Mouse (Mus musculus): ENCODE results near the gene Dhx29. TPM values are rescaled to one million over a fixed set of nuclear protein-coding genes. Genes with fewer than 3 reads are reported as not detected.
A peak's percentile ranks its signal among the peaks of the same experiment; 100 is the strongest.

The Dhx29 gene
- polyA plus RNA-seq, 1 experiment from 2014 or later, result 36.6 TPM

- ATAC-seq (ENCODE audit: low FRiP score, low read depth), result no peak
- peak overlapping the region; percentile 84 for H3K4me2 ChIP-seq (replicated peaks)
Observed at GRCm38 (mm10) chr13:112988866-112989265, 61.6 kb downstream of the Dhx29 start.

DNA sequence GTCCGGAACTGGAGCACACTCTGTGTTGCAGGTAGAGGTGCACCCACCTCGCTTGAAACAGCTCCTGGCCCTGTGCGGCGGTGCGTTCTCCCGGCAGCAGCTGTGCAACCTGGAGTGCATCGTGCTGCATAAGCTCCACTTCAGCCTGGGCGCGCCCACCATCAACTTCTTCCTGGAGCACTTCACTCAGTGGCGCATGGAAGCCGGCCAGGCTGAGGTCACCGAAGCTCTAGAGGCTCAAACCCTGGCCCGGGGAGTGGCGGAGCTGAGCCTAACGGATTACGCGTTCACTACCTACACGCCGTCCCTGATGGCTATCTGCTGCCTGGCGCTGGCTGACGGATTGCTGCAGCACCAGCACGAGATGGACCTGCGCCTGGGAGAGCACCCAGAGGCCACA is 62.3 kb downstream of the Dhx29 start:
- Histone ChIP-seq H3K9me3 (no peaks in the 10 kb centered on the region), H3K9ac (no peak overlapping the region), H3K27me3 (replicated peaks) (peaks cover 86% of the 10 kb centered on the region), H3K4me3 (no peak overlapping the region), H3K27ac (no peak overlapping the region), H3K4me2 (replicated peaks) (peak overlapping the region; percentile 25; the same call in 1 of the 2 replicates), H3K36me3 (no peaks in the 10 kb centered on the region), H3K4me1 (peaks cover 45% of the 10 kb centered on the region)
- no peak for ATAC-seq (ENCODE audit: low FRiP score, low read depth)
- under 1% methylated on average over 23 of the region's 23 CpGs for WGBS

More at GRCm38 (mm10) chr13:112988866-112989265, 61.6 kb downstream of the Dhx29 start:
- H3K27me3 ChIP-seq (replicated peaks), result peaks cover 85% of the 10 kb centered on the region
- under 1% methylated on average over 19 of the region's 19 CpGs for WGBS
- no peak overlapping the region for H3K4me3 ChIP-seq
- H3K9me3 ChIP-seq, result no peaks in the 10 kb centered on the region
- no peak overlapping the region for H3K9ac ChIP-seq
- H3K36me3 ChIP-seq, result no peaks in the 10 kb centered on the region
- no peak overlapping the region for H3K27ac ChIP-seq
- peaks cover 41% of the 10 kb centered on the region for H3K4me1 ChIP-seq

GRCm38 (mm10) chr13:112990346-112990745 is 63.1 kb downstream of the Dhx29 start:
- H3K9me3 ChIP-seq, result no peaks in the 10 kb centered on the region
- ATAC-seq (ENCODE audit: low FRiP score, low read depth), result no peak
- H3K36me3 ChIP-seq, result no peaks in the 10 kb centered on the region
- H3K27ac ChIP-seq, result no peak overlapping the region
- H3K4me3 ChIP-seq, result no peak overlapping the region
- no peak overlapping the region for H3K4me2 ChIP-seq (replicated peaks)
- WGBS, result 6% methylated on average over 4 of the region's 4 CpGs
- H3K4me1 ChIP-seq, result peaks cover 45% of the 10 kb centered on the region
- H3K27me3 ChIP-seq (replicated peaks), result peaks cover 93% of the 10 kb centered on the region
- no peak overlapping the region for H3K9ac ChIP-seq

DNA sequence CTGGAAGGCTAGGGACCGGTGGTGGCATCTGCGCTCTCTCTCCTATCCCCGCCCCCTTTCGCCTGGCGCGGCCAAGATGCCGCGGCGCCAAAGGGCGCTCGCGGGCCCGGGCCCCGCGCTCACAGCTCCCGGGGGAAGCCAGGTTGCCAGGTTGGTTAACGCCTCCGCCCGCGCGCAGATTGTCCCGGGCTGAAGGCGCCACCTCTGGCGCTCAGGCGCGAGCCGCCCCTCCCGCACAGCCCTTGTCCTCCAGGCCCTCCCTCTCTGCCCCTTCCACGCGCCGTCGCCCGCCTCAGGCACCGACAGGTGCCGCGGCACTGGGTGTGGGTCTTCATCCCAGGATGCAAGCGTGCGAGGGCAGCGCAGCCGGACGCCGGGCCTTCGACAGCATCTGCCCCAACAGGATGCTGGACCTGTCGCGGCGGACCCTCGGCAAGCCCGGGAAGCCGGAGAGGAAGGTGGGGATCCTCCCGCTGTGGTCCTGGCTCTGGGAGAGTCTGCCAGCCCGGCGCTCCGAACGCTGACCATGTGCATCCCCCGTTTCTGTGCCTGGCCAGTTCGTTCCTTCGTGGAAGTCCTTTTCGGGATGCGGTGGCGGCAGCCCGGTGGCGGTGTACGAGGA is 66.4 kb downstream of the Dhx29 start, which contains the start of gene Mcidas:
Gene Mcidas (plus strand): TSS at position 315 of the 622 bp plus-strand sequence.
- 0% methylated on average over 63 of the region's 63 CpGs for WGBS
- Histone ChIP-seq H3K36me3 (no peaks in the 10 kb centered on the region), H3K4me1 (peaks cover 25% of the 10 kb centered on the region), H3K4me2 (replicated peaks) (peak within 1 kb of the TSS; percentile 81), H3K9ac (peak within 1 kb of the TSS; percentile 29; the same call in 1 of the 2 replicates), H3K27ac (no peak within 1 kb of the TSS), H3K27me3 (replicated peaks) (peaks cover 95% of the 10 kb centered on the region), H3K9me3 (no peaks in the 10 kb centered on the region), H3K4me3 (peak within 1 kb of the TSS; percentile 42)
- peak; percentile 50; the same call in 1 of the 2 replicates for ATAC-seq (ENCODE audit: low FRiP score, low read depth)

GRCm38 (mm10) chr13:112994191-112994590 is 66.9 kb downstream of the Dhx29 start:
- peak overlapping the region; percentile 81 for H3K4me2 ChIP-seq (replicated peaks)
- peaks cover 25% of the 10 kb centered on the region for H3K4me1 ChIP-seq
- no peaks in the 10 kb centered on the region for H3K36me3 ChIP-seq
- under 1% methylated on average over 25 of the region's 25 CpGs for WGBS
- peak overlapping the region; percentile 29; the same call in 1 of the 2 replicates for H3K9ac ChIP-seq
- H3K27me3 ChIP-seq (replicated peaks), result peaks cover 95% of the 10 kb centered on the region
- H3K4me3 ChIP-seq, result peak overlapping the region; percentile 42
- H3K9me3 ChIP-seq, result no peaks in the 10 kb centered on the region
- peak; percentile 62 for ATAC-seq (ENCODE audit: low FRiP score, low read depth)
- H3K27ac ChIP-seq, result no peak overlapping the region

- Histone ChIP-seq H3K4me1 (peaks cover 20% of the 10 kb centered on the region), H3K9me3 (no peaks in the 10 kb centered on the region), H3K4me3 (no peak overlapping the region), H3K4me2 (replicated peaks) (no peak overlapping the region), H3K27ac (no peak overlapping the region), H3K36me3 (no peaks in the 10 kb centered on the region), H3K27me3 (replicated peaks) (peaks cover 89% of the 10 kb centered on the region), H3K9ac (no peak overlapping the region)
- 68% methylated on average over 4 of the region's 4 CpGs for WGBS
- no peak for ATAC-seq (ENCODE audit: low FRiP score, low read depth)
Observed at GRCm38 (mm10) chr13:112996407-112996806, 69.2 kb downstream of the Dhx29 start.

- Histone ChIP-seq H3K4me2 (replicated peaks) (no peak overlapping the region), H3K9ac (no peak overlapping the region), H3K9me3 (no peaks in the 10 kb centered on the region), H3K36me3 (no peaks in the 10 kb centered on the region), H3K4me1 (peaks cover 20% of the 10 kb centered on the region), H3K27ac (no peak overlapping the region), H3K27me3 (replicated peaks) (peaks cover 88% of the 10 kb centered on the region), H3K4me3 (no peak overlapping the region)
- WGBS, result 70% methylated on average over 6 of the region's 6 CpGs
- no peak for ATAC-seq (ENCODE audit: low FRiP score, low read depth)
Observed at GRCm38 (mm10) chr13:112997369-112997768, 70.1 kb downstream of the Dhx29 start.

DNA sequence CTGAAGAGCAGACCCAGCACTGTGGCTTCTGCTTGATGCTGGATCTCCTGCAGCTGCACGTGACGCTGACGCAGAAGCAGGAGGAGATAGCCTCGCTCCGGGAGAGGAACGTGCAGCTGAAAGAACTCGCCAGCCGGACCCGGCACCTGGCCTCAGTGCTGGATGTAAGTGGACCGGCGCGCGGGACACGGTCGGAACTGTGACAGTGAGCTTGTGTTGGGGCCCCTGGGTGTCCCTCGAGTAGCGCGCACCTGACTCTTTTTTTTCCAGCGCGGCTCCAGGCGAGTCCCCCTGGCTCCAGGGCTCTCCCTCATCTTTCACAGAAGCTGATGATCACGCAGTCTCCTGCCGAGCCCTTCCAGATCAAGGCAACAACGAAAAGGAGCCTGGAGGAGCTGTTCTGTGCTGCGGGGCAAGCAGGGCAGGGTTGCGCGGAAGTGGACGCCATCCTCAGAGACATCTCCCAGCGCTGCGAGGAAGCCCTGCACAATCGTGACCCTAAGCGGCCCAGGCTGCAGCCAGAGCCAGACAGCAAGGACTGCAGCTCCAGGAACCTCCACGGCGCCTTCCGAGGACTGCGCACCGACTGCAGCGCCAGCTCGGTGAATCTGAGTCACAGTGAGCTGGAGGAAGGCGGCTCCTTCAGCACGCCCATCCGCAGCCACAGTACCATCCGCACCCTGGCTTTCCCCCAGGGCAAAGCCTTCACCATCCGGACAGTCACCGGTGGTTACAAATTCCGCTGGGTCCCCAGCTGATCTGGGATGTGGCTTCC is 71.4 kb downstream of the Dhx29 start:
- H3K9ac ChIP-seq, result peak overlapping the region; percentile 46
- under 1% methylated on average over 46 of the region's 46 CpGs for WGBS
- no peak overlapping the region for H3K27ac ChIP-seq
- peak; percentile 54; the same call in 1 of the 2 replicates for ATAC-seq (ENCODE audit: low FRiP score, low read depth)
- peaks cover 78% of the 10 kb centered on the region for H3K27me3 ChIP-seq (replicated peaks)
- peak overlapping the region; percentile 81 for H3K4me2 ChIP-seq (replicated peaks)
- no peaks in the 10 kb centered on the region for H3K9me3 ChIP-seq
- H3K4me3 ChIP-seq, result peak overlapping the region; percentile 40
- no peaks in the 10 kb centered on the region for H3K36me3 ChIP-seq
- peaks cover 16% of the 10 kb centered on the region for H3K4me1 ChIP-seq

GRCm38 (mm10) chr13:113000090-113000489 is 72.8 kb downstream of the Dhx29 start:
- Histone ChIP-seq H3K4me1 (peaks cover 10% of the 10 kb centered on the region), H3K27me3 (replicated peaks) (peaks cover 63% of the 10 kb centered on the region), H3K27ac (no peak overlapping the region), H3K9me3 (no peaks in the 10 kb centered on the region), H3K9ac (no peak overlapping the region), H3K36me3 (no peaks in the 10 kb centered on the region), H3K4me2 (replicated peaks) (no peak overlapping the region), H3K4me3 (no peak overlapping the region)
- ATAC-seq (ENCODE audit: low FRiP score, low read depth), result no peak
- 79% methylated on average over 3 of the region's 3 CpGs for WGBS

DNA sequence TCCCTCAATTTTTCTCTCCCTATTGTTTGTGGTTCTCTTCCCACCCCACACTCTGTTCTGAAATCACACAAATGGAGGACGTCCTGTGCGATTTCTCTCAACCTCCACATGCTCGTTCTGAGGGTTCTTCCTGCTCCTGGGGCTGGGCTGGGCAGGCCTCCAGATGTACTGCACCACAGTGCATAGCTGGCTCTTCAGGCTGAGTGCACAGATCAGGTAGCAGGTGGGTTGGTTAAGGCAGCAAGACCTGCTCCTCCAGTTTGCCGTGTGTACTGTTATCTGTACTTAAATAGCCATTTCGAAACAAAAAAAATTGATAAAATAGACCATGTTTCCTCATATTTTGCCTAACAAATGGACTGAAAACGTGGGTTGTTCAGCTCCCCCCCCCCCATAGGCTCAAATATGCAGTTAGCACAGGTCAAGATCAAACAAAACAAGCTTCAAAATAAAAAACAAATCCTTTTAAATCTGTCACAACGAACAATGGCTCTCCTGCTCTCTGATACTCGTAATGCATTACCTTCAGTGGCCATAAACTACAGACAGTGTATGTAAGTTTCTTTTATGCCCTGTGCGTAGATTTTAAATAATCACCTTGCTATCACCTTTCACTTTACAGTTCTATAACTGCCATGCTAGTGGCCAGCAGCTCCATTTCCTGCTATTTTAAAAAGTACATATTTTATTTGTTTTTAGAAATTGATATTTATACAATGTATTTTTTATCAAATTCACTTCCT is 73.5 kb downstream of the Dhx29 start:
- H3K27me3 ChIP-seq (replicated peaks), result peaks cover 56% of the 10 kb centered on the region
- H3K9me3 ChIP-seq, result no peaks in the 10 kb centered on the region
- no peak for ATAC-seq (ENCODE audit: low FRiP score, low read depth)
- no peak overlapping the region for H3K4me2 ChIP-seq (replicated peaks)
- H3K9ac ChIP-seq, result no peak overlapping the region
- H3K4me1 ChIP-seq, result peaks cover 10% of the 10 kb centered on the region
- no peak overlapping the region for H3K4me3 ChIP-seq
- no peak overlapping the region for H3K27ac ChIP-seq
- WGBS, result 75% methylated on average over 9 of the region's 9 CpGs
- H3K36me3 ChIP-seq, result no peaks in the 10 kb centered on the region

DNA sequence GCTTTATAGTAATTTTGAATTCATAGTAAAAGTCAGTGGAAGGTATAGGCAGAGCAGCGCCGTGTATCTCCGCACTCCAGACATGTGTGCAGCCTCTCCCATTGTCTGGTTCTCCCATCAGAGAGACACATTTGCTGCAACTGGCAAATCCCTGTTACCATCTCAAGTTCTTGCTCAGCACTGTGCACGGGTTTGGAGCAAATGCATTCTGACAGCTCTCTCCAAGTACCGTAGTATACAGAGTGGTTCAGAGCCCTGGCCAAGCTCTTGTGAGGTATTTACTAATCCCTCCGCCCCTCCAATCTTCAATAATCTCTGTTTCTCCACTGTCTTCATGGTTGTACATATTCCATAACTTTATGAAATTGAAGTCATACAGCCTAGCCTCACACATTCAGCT is 85.4 kb downstream of the Dhx29 start:
- Histone ChIP-seq H3K4me2 (replicated peaks) (no peak overlapping the region), H3K36me3 (no peaks in the 10 kb centered on the region), H3K27ac (no peak overlapping the region), H3K9ac (no peak overlapping the region), H3K4me1 (no peaks in the 10 kb centered on the region), H3K4me3 (no peak overlapping the region), H3K27me3 (replicated peaks) (no peaks in the 10 kb centered on the region), H3K9me3 (no peaks in the 10 kb centered on the region)
- WGBS, result 89% methylated on average over 6 of the region's 6 CpGs
- ATAC-seq (ENCODE audit: low FRiP score, low read depth), result no peak

Measured in neural tube, embryonic 12.5 days (tissue).